Mouse (Mus musculus): ENCODE data around the gene Cant1. TPM values are rescaled to one million over a fixed set of nuclear protein-coding genes. Genes with fewer than 3 reads are reported as not detected.
A peak's percentile ranks its signal among the peaks of the same experiment; 100 is the strongest.

The Cant1 gene
- 55.9 and 61.9 TPM in 2 replicates for polyA plus RNA-seq (2012; rRNA removed)

GRCm38 (mm10) chr11:118418834-118419504 is at the start of gene Cant1:
Gene Cant1, minus strand, starts transcription at chr11:118419086.
- Histone ChIP-seq H3K4me1 (ENCODE audit: control insufficient read depth, insufficient read depth, low read length) (peaks cover 28% of the 10 kb centered on the region), H3K4me3 (replicated peaks; ENCODE audit: extremely low read depth, low read depth, low read length) (peak within 1 kb of the TSS; percentile 86)
- under 1% methylated on average over 50 of the region's 50 CpGs for WGBS
- peak; percentile 95 for DNase-seq
- TF ChIP-seq POLR2A (IDR thresholded peaks at IDR 0.05; ENCODE audit: borderline replicate concordance, extremely low read depth, low read depth, low read length) (peak; percentile 88), CTCF (IDR thresholded peaks at IDR 0.05; ENCODE audit: insufficient read depth, low read length) (no peak)

DNA sequence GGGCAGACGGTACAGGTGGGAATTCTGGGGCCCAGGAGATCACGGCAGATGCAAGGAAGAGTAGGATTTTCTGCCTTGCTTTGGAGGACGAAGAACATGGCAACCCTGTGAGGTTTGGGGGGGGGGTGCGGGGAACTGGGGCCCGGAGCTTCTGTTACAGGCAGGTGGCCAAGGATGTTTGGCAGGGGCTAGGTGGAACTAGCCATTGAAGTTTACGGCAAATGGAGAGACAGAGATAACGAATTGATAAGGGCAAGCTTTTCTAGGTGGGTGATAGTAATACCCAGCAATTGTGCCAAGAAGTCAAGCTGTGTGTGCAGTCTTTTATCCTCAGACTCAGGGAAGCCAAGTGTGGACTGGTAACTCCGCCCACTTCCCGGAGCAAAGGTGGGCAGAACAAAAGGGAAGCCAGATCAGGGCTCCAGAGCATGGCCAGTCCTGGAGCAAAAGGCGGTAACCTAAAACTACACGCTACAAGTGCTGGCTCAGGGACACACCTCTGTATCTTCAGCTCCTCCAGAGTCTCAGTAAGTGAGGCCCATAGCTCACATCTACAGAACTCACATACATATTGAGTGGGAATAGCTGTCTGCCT is 48.7 kb upstream of the Cant1 start:
- Histone ChIP-seq H3K4me1 (ENCODE audit: control insufficient read depth, insufficient read depth, low read length) (no peaks in the 10 kb centered on the region), H3K4me3 (replicated peaks; ENCODE audit: extremely low read depth, low read depth, low read length) (no peak overlapping the region)
- no peak for DNase-seq
- WGBS = 50% methylated on average over 11 of the region's 11 CpGs
- TF ChIP-seq POLR2A (IDR thresholded peaks at IDR 0.05; ENCODE audit: borderline replicate concordance, extremely low read depth, low read depth, low read length) = no peak
- TF ChIP-seq CTCF (IDR thresholded peaks at IDR 0.05; ENCODE audit: insufficient read depth, low read length) = no peak

- TF ChIP-seq CTCF (IDR thresholded peaks at IDR 0.05; ENCODE audit: insufficient read depth, low read length) (peak; percentile 61), POLR2A (IDR thresholded peaks at IDR 0.05; ENCODE audit: borderline replicate concordance, extremely low read depth, low read depth, low read length) (no peak)
- Histone ChIP-seq H3K4me1 (ENCODE audit: control insufficient read depth, insufficient read depth, low read length) (no peaks in the 10 kb centered on the region; the same call in none of the 2 replicates), H3K4me3 (replicated peaks; ENCODE audit: extremely low read depth, low read depth, low read length) (no peak overlapping the region)
- no peak for DNase-seq
- 67% methylated on average over 6 of the region's 6 CpGs for WGBS
Observed at GRCm38 (mm10) chr11:118460280-118460679, 41.4 kb upstream of the Cant1 start.

DNA sequence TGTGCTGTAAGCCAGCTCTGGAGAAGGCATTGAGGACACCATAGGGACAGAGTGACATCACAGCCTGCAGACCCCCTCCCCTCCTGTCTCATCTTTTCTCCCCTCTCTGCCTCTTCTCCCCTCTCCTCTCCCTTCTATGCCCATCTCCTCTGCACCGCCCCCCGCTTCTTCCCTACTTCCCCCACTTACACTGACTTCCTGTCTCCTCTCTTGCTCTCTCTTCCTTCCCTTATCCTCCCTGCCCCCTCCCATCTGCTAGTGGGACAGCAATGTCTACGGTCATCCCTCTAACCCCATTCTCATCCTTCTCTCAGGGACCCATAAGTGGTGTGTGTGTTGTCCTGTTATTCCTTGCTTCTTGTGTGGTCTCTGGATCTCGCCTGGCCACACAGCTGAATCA is 40.6 kb upstream of the Cant1 start:
- H3K4me3 ChIP-seq (replicated peaks; ENCODE audit: extremely low read depth, low read depth, low read length) = no peak overlapping the region
- H3K4me1 ChIP-seq (ENCODE audit: control insufficient read depth, insufficient read depth, low read length) = no peaks in the 10 kb centered on the region; the same call in none of the 2 replicates
- WGBS = 59% methylated on average over 4 of the region's 4 CpGs
- no peak for TF ChIP-seq POLR2A (IDR thresholded peaks at IDR 0.05; ENCODE audit: borderline replicate concordance, extremely low read depth, low read depth, low read length)
- TF ChIP-seq CTCF (IDR thresholded peaks at IDR 0.05; ENCODE audit: insufficient read depth, low read length) = no peak
- no peak for DNase-seq

DNA sequence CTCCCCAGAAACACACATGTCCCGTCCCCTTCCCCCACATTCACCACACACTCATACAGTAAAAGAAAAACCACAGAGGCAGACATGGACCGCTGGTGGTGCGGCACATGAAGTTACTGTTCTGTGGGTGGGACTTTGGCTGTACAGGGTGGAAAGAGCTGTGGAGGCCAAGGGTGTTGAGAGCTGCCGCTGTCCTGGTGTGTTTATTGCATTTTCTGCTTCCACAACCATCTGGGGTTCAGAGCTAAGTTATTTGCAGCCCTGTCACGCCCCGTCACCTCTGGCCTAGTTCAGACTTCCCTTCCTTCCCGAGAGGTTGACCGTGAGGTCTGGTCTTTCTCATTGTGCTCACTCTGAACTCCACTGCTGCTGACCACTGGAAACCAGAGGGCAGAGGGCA is 40.2 kb upstream of the Cant1 start:
- no peak overlapping the region for H3K4me3 ChIP-seq (replicated peaks; ENCODE audit: extremely low read depth, low read depth, low read length)
- TF ChIP-seq POLR2A (IDR thresholded peaks at IDR 0.05; ENCODE audit: borderline replicate concordance, extremely low read depth, low read depth, low read length) = no peak
- TF ChIP-seq CTCF (IDR thresholded peaks at IDR 0.05; ENCODE audit: insufficient read depth, low read length) = no peak
- H3K4me1 ChIP-seq (ENCODE audit: control insufficient read depth, insufficient read depth, low read length) = no peaks in the 10 kb centered on the region; the same call in none of the 2 replicates
- 36% methylated on average over 8 of the region's 8 CpGs for WGBS
- no peak for DNase-seq

GRCm38 (mm10) chr11:118456937-118457336 is 38.1 kb upstream of the Cant1 start:
- 71% methylated on average over 11 of the region's 11 CpGs for WGBS
- H3K4me3 ChIP-seq (replicated peaks; ENCODE audit: extremely low read depth, low read depth, low read length) = no peak overlapping the region
- TF ChIP-seq POLR2A (IDR thresholded peaks at IDR 0.05; ENCODE audit: borderline replicate concordance, extremely low read depth, low read depth, low read length) (no peak), CTCF (IDR thresholded peaks at IDR 0.05; ENCODE audit: insufficient read depth, low read length) (no peak)
- no peak for DNase-seq
- H3K4me1 ChIP-seq (ENCODE audit: control insufficient read depth, insufficient read depth, low read length) = no peaks in the 10 kb centered on the region; the same call in none of the 2 replicates

DNA sequence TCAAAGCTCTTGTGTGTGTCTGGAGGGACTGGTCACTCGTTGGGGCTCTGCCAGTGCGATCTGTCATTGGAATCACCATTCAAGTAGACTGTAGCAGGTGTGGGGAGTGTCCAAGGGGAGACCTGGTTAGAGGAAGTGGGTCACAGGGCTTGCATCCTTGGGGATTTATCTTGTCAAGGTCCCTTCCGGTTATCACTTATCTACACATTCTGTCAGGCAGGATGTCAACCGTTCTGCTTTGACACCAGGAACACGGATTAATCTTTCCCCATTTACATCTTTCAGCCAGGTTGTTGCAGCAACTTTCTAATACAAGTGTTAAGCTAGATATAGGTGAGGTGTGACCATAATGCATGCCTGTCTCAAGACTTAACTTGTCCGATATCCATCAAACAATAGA is 36.9 kb upstream of the Cant1 start:
- TF ChIP-seq POLR2A (IDR thresholded peaks at IDR 0.05; ENCODE audit: borderline replicate concordance, extremely low read depth, low read depth, low read length) (no peak), CTCF (IDR thresholded peaks at IDR 0.05; ENCODE audit: insufficient read depth, low read length) (no peak)
- Histone ChIP-seq H3K4me3 (replicated peaks; ENCODE audit: extremely low read depth, low read depth, low read length) (no peak overlapping the region), H3K4me1 (ENCODE audit: control insufficient read depth, insufficient read depth, low read length) (no peaks in the 10 kb centered on the region; the same call in none of the 2 replicates)
- 63% methylated on average over 6 of the region's 6 CpGs for WGBS
- no peak for DNase-seq

DNA sequence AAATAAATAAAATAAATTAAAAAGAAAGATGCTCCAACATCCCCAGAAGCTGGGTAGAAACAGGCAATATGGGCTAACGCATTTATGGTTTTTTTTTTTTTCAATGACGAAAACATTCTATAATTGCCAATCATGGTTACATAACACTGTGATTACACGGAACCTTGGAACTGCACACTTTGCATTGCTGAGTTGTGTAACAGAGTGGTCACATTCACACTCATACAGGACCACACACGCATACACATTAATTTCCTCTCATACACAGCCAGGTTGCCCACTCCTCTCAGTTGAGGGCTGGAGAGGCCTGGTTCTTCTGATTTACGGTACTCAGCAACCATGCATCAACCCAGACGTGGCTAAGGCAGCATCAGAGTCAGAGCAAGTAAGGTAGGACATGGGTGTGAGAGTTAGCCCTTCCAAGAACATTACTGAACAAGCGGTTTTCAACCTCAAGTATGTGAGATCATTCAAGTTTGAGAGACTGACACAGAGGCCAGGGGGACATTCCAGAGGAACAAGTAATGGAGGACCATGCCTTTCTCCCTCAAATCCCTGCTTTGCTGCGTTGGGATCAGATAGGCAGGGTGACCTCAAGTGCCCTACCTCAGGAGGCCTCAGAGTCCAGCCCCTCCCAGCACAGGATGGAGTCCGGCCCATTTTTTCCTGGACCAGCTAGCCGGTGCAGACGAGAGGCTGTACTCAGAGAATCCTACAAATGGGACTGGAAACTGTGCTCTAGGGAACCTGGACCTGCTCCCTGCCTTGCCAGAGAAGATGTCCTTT is 35.2 kb upstream of the Cant1 start:
- 61% methylated on average over 11 of the region's 11 CpGs for WGBS
- TF ChIP-seq POLR2A (IDR thresholded peaks at IDR 0.05; ENCODE audit: borderline replicate concordance, extremely low read depth, low read depth, low read length) (no peak), CTCF (IDR thresholded peaks at IDR 0.05; ENCODE audit: insufficient read depth, low read length) (no peak)
- DNase-seq = no peak
- Histone ChIP-seq H3K4me1 (ENCODE audit: control insufficient read depth, insufficient read depth, low read length) (no peaks in the 10 kb centered on the region; the same call in none of the 2 replicates), H3K4me3 (replicated peaks; ENCODE audit: extremely low read depth, low read depth, low read length) (no peak overlapping the region)

DNA sequence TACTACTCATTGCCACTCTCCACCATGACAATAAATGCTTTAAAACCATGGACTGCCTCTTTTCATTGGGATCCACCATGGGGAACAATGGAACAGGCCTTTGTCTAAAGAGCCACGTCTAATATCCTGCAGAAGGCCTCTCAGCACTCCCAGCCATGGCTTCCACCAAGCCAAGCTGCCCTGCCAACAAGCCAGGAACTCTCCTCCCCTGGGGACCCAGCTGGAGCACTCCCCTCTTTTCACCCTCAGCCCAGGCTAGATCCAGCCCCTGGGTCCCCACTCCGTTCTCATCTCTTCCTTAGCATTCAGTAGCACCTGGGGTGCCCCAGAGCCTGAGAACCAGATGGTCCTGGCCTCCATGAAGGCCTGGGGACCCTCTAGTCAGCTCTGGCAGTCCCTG is 34.1 kb upstream of the Cant1 start:
- TF ChIP-seq CTCF (IDR thresholded peaks at IDR 0.05; ENCODE audit: insufficient read depth, low read length) (no peak), POLR2A (IDR thresholded peaks at IDR 0.05; ENCODE audit: borderline replicate concordance, extremely low read depth, low read depth, low read length) (no peak)
- no peak for DNase-seq
- WGBS = 75% methylated on average over 2 of the region's 2 CpGs
- Histone ChIP-seq H3K4me3 (replicated peaks; ENCODE audit: extremely low read depth, low read depth, low read length) (no peak overlapping the region), H3K4me1 (ENCODE audit: control insufficient read depth, insufficient read depth, low read length) (no peaks in the 10 kb centered on the region)
